Mouse (Mus musculus): Measurements from ENCODE around the gene Myt1l. TPM values are rescaled to one million over a fixed set of nuclear protein-coding genes. Genes with fewer than 3 reads are reported as not detected.

Myt1l gene
- polyA plus RNA-seq, 1 experiment from 2014 or later: 265 TPM

- Histone ChIP-seq H3K27ac (ENCODE audit: low read depth, low read length) (peak overlapping the region; percentile 78), H3K4me3 (ENCODE audit: low read depth, low read length) (no peak overlapping the region), H3K9ac (replicated peaks; ENCODE audit: low read depth, low read length) (no peak overlapping the region), H3K36me3 (ENCODE audit: control insufficient read depth, insufficient read depth, low read length) (no peaks in the 10 kb centered on the region), H3K27me3 (ENCODE audit: control insufficient read depth, insufficient read depth, low read length) (no peaks in the 10 kb centered on the region), H3K9me3 (ENCODE audit: control insufficient read depth, low read length) (no peaks in the 10 kb centered on the region), H3K4me1 (ENCODE audit: control insufficient read depth, insufficient read depth, low read length) (peaks cover 32% of the 10 kb centered on the region), H3K4me2 (ENCODE audit: low read depth, low read length) (no peak overlapping the region)
- no peak for ATAC-seq (ENCODE audit: low read depth)
- WGBS: 68% methylated on average over 12 of the region's 12 CpGs
Measured at GRCm38 (mm10) chr12:29655673-29656072, 127.5 kb downstream of the Myt1l start.

- H3K27me3 ChIP-seq (ENCODE audit: control insufficient read depth, insufficient read depth, low read length): no peaks in the 10 kb centered on the region
- no peaks in the 10 kb centered on the region for H3K9me3 ChIP-seq (ENCODE audit: control insufficient read depth, low read length)
- 65% methylated on average over 3 of the region's 3 CpGs for WGBS
- peak overlapping the region; percentile 4; the same call in 1 of the 2 replicates for H3K27ac ChIP-seq (ENCODE audit: low read depth, low read length)
- no peak overlapping the region for H3K9ac ChIP-seq (replicated peaks; ENCODE audit: low read depth, low read length)
- ATAC-seq (ENCODE audit: low read depth): no peak
- H3K4me3 ChIP-seq (ENCODE audit: low read depth, low read length): no peak overlapping the region
- H3K4me2 ChIP-seq (ENCODE audit: low read depth, low read length): no peak overlapping the region
- H3K4me1 ChIP-seq (ENCODE audit: control insufficient read depth, insufficient read depth, low read length): peaks cover 28% of the 10 kb centered on the region
- H3K36me3 ChIP-seq (ENCODE audit: control insufficient read depth, insufficient read depth, low read length): no peaks in the 10 kb centered on the region
Measured at GRCm38 (mm10) chr12:29657061-29657460, 128.9 kb downstream of the Myt1l start.

GRCm38 (mm10) chr12:29657870-29658269 is 129.7 kb downstream of the Myt1l start:
- no peaks in the 10 kb centered on the region for H3K27me3 ChIP-seq (ENCODE audit: control insufficient read depth, insufficient read depth, low read length)
- no peaks in the 10 kb centered on the region for H3K9me3 ChIP-seq (ENCODE audit: control insufficient read depth, low read length)
- no peaks in the 10 kb centered on the region for H3K36me3 ChIP-seq (ENCODE audit: control insufficient read depth, insufficient read depth, low read length)
- no peak overlapping the region for H3K4me2 ChIP-seq (ENCODE audit: low read depth, low read length)
- ATAC-seq (ENCODE audit: low read depth): no peak
- peak overlapping the region; percentile 24; the same call in 1 of the 2 replicates for H3K27ac ChIP-seq (ENCODE audit: low read depth, low read length)
- H3K4me1 ChIP-seq (ENCODE audit: control insufficient read depth, insufficient read depth, low read length): peaks cover 28% of the 10 kb centered on the region
- whole genome bisulfite sequencing: 74% methylated on average over 2 of the region's 2 CpGs
- no peak overlapping the region for H3K4me3 ChIP-seq (ENCODE audit: low read depth, low read length)
- no peak overlapping the region for H3K9ac ChIP-seq (replicated peaks; ENCODE audit: low read depth, low read length)

- Histone ChIP-seq H3K9ac (replicated peaks; ENCODE audit: low read depth, low read length) (no peak overlapping the region), H3K9me3 (ENCODE audit: control insufficient read depth, low read length) (no peaks in the 10 kb centered on the region), H3K27ac (ENCODE audit: low read depth, low read length) (no peak overlapping the region), H3K4me2 (ENCODE audit: low read depth, low read length) (no peak overlapping the region), H3K4me1 (ENCODE audit: control insufficient read depth, insufficient read depth, low read length) (0 out of 2 replicates have a peak, but pooled peaks cover 4% of the 10 kb centered on the region), H3K4me3 (ENCODE audit: low read depth, low read length) (no peak overlapping the region), H3K27me3 (ENCODE audit: control insufficient read depth, insufficient read depth, low read length) (no peaks in the 10 kb centered on the region), H3K36me3 (ENCODE audit: control insufficient read depth, insufficient read depth, low read length) (no peaks in the 10 kb centered on the region; the same call in 1 of the 2 replicates)
- WGBS: 87% methylated on average over 7 of the region's 7 CpGs
- ATAC-seq (ENCODE audit: low read depth): no peak
Measured at GRCm38 (mm10) chr12:29671984-29672383, 143.8 kb downstream of the Myt1l start.

- H3K9me3 ChIP-seq (ENCODE audit: control insufficient read depth, low read length): no peaks in the 10 kb centered on the region
- no peak overlapping the region for H3K4me2 ChIP-seq (ENCODE audit: low read depth, low read length)
- no peak overlapping the region for H3K4me3 ChIP-seq (ENCODE audit: low read depth, low read length)
- H3K4me1 ChIP-seq (ENCODE audit: control insufficient read depth, insufficient read depth, low read length): 0 out of 2 replicates have a peak, but pooled peaks cover 4% of the 10 kb centered on the region
- peak overlapping the region; percentile 44; the same call in 1 of the 2 replicates for H3K27ac ChIP-seq (ENCODE audit: low read depth, low read length)
- WGBS: 48% methylated on average over 14 of the region's 14 CpGs
- no peak overlapping the region for H3K9ac ChIP-seq (replicated peaks; ENCODE audit: low read depth, low read length)
- no peaks in the 10 kb centered on the region; the same call in 1 of the 2 replicates for H3K36me3 ChIP-seq (ENCODE audit: control insufficient read depth, insufficient read depth, low read length)
- H3K27me3 ChIP-seq (ENCODE audit: control insufficient read depth, insufficient read depth, low read length): no peaks in the 10 kb centered on the region
- ATAC-seq (ENCODE audit: low read depth): peak; percentile 79
Measured at GRCm38 (mm10) chr12:29675594-29676362, 147.6 kb downstream of the Myt1l start.

GRCm38 (mm10) chr12:29682384-29682783 is 154.2 kb downstream of the Myt1l start:
- H3K4me2 ChIP-seq (ENCODE audit: low read depth, low read length): no peak overlapping the region
- no peaks in the 10 kb centered on the region for H3K9me3 ChIP-seq (ENCODE audit: control insufficient read depth, low read length)
- ATAC-seq (ENCODE audit: low read depth): no peak
- no peak overlapping the region for H3K9ac ChIP-seq (replicated peaks; ENCODE audit: low read depth, low read length)
- no peaks in the 10 kb centered on the region for H3K27me3 ChIP-seq (ENCODE audit: control insufficient read depth, insufficient read depth, low read length)
- peaks cover 6% of the 10 kb centered on the region; the same call in 1 of the 2 replicates for H3K4me1 ChIP-seq (ENCODE audit: control insufficient read depth, insufficient read depth, low read length)
- no peaks in the 10 kb centered on the region for H3K36me3 ChIP-seq (ENCODE audit: control insufficient read depth, insufficient read depth, low read length)
- 87% methylated on average over 8 of the region's 8 CpGs for WGBS
- no peak overlapping the region for H3K4me3 ChIP-seq (ENCODE audit: low read depth, low read length)
- no peak overlapping the region for H3K27ac ChIP-seq (ENCODE audit: low read depth, low read length)

DNA sequence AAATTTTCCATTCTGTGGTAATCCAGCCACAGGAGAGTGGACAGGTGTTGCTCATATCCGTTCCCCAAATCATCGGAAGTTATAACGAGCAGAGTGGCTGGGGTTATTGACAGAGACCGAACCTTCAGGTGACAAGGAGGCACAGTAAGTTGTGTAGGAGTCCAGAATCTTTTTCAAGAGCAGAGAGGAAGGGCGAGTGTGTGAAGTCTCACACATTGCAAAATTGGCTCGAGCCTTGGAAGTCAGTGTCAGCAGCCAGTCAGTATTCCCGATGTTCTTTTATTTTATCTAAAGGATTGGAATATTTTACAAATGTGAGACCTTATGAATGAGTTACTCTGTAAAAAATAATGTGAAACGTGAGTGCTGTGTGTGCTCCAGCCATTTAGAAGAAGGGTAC is 154.8 kb downstream of the Myt1l start:
- Histone ChIP-seq H3K4me2 (ENCODE audit: low read depth, low read length) (no peak overlapping the region), H3K36me3 (ENCODE audit: control insufficient read depth, insufficient read depth, low read length) (no peaks in the 10 kb centered on the region), H3K9me3 (ENCODE audit: control insufficient read depth, low read length) (no peaks in the 10 kb centered on the region), H3K9ac (replicated peaks; ENCODE audit: low read depth, low read length) (no peak overlapping the region), H3K27ac (ENCODE audit: low read depth, low read length) (no peak overlapping the region), H3K27me3 (ENCODE audit: control insufficient read depth, insufficient read depth, low read length) (no peaks in the 10 kb centered on the region), H3K4me1 (ENCODE audit: control insufficient read depth, insufficient read depth, low read length) (peaks cover 6% of the 10 kb centered on the region; the same call in 1 of the 2 replicates), H3K4me3 (ENCODE audit: low read depth, low read length) (no peak overlapping the region)
- 93% methylated on average over 8 of the region's 8 CpGs for WGBS
- no peak for ATAC-seq (ENCODE audit: low read depth)

DNA sequence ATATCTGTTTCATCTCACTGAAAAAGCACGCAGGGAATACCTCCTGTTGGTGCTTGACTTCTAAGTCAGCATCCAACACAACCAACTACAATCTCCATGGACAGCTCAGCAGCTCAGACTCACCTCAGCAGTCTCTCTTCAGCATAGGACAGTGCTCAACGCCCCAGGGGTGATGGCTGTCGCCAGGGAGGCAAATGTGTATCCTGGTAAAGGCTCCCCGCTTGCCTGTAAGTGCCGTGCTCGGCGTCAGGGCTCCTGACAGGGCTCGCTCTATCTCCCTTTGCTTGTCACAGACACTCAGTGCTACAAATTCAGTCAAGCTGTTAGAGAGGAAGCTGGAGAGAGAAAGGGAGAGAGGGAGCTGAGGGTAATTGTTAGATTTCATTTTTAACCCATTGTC is 158.1 kb downstream of the Myt1l start:
- Histone ChIP-seq H3K4me2 (ENCODE audit: low read depth, low read length) (no peak overlapping the region), H3K27me3 (ENCODE audit: control insufficient read depth, insufficient read depth, low read length) (no peaks in the 10 kb centered on the region), H3K9me3 (ENCODE audit: control insufficient read depth, low read length) (no peaks in the 10 kb centered on the region), H3K4me1 (ENCODE audit: control insufficient read depth, insufficient read depth, low read length) (peaks cover 6% of the 10 kb centered on the region; the same call in 1 of the 2 replicates), H3K36me3 (ENCODE audit: control insufficient read depth, insufficient read depth, low read length) (no peaks in the 10 kb centered on the region), H3K4me3 (ENCODE audit: low read depth, low read length) (no peak overlapping the region), H3K27ac (ENCODE audit: low read depth, low read length) (no peak overlapping the region), H3K9ac (replicated peaks; ENCODE audit: low read depth, low read length) (no peak overlapping the region)
- no peak for ATAC-seq (ENCODE audit: low read depth)
- WGBS: 64% methylated on average over 8 of the region's 8 CpGs

- 0 out of 2 replicates have a peak overlapping the region, but pooled peaks have one; percentile 16 for H3K27ac ChIP-seq (ENCODE audit: low read depth, low read length)
- no peak for ATAC-seq (ENCODE audit: low read depth)
- no peak overlapping the region for H3K4me3 ChIP-seq (ENCODE audit: low read depth, low read length)
- H3K4me2 ChIP-seq (ENCODE audit: low read depth, low read length): no peak overlapping the region
- H3K9me3 ChIP-seq (ENCODE audit: control insufficient read depth, low read length): no peaks in the 10 kb centered on the region
- no peaks in the 10 kb centered on the region for H3K27me3 ChIP-seq (ENCODE audit: control insufficient read depth, insufficient read depth, low read length)
- no peaks in the 10 kb centered on the region for H3K36me3 ChIP-seq (ENCODE audit: control insufficient read depth, insufficient read depth, low read length)
- H3K4me1 ChIP-seq (ENCODE audit: control insufficient read depth, insufficient read depth, low read length): peaks cover 23% of the 10 kb centered on the region
- H3K9ac ChIP-seq (replicated peaks; ENCODE audit: low read depth, low read length): no peak overlapping the region
- 72% methylated on average over 5 of the region's 5 CpGs for WGBS
Measured at GRCm38 (mm10) chr12:29691566-29691965, 163.4 kb downstream of the Myt1l start.
